Mouse (Mus musculus) naive thymus-derived CD4-positive, alpha-beta T cell, adult 2 months (primary cell): ENCODE data around the gene Msantd2.

Source experiments
- DNase-seq: peaks from one replicate; pipeline ENCODE4 v3.0.0-alpha.2; 2011; ENCODE audit warnings: low read depth

The Msantd2 gene

DNA sequence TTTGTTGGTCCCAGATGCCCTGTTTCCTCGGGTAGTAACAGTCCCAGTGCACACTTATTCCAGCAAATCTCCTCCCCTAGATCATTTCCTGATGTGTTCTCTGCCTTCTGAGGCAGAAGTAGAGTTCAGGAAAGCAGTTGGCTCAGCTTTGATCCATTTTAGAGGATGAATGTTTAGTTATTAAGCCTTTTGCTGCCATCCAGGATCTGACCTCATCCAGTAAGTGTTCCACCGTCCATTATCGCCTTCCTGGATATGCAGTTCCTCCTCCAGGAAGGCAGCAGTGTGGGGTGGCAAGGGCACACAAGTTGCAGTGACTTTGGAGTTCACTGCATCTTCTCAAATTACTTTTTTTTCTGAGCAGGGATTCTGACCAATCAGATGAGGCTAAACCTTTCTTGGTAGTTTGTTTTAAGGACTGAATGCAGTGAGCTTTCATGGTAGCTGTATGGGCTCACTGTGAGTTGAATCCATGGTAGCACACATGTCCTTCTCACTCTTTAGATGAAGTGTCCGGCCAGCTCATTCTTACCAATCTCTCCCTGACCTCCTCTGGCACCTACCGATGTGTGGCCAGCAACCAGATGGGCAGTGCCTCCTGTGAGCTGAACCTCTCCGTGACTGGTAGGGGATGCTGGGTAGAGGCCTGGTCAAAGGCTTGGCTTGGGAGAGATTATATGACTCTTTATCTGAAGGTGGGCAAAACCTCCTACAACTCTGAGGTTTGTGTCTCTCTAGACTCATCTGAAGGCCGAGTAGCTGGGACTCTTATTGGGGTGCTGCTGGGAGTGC lies 52.9 kb downstream of the Msantd2 start:
- DNase-seq, result no peak

DNA sequence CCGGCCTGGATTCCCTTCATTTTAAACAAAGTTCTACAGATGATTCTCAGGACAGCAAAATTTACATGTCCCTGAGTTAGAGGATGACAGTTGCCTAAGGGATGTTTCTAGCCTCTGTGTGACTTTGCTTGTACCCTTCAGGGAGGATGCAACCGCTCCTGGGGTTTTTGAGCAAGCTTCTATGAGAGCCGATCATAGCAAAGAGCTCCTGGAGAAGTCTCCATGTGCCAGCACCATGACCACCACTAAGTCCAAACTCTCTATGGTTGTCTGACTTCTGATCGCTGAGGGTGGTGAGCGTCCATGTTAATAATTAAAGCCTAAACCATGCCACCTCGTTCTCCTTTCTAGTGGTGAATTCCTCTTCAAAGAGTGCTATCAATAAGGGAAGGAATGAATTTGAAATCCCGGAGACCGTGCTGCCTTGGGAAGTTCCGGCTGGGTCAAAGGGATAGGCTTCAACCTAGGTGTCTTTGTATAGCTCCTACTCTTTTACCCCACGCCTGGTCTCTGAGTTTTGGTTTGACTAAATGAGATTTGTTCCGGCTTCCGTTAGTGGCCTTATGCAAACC lies 54.8 kb downstream of the Msantd2 start:
- DNase-seq, result no peak

DNA sequence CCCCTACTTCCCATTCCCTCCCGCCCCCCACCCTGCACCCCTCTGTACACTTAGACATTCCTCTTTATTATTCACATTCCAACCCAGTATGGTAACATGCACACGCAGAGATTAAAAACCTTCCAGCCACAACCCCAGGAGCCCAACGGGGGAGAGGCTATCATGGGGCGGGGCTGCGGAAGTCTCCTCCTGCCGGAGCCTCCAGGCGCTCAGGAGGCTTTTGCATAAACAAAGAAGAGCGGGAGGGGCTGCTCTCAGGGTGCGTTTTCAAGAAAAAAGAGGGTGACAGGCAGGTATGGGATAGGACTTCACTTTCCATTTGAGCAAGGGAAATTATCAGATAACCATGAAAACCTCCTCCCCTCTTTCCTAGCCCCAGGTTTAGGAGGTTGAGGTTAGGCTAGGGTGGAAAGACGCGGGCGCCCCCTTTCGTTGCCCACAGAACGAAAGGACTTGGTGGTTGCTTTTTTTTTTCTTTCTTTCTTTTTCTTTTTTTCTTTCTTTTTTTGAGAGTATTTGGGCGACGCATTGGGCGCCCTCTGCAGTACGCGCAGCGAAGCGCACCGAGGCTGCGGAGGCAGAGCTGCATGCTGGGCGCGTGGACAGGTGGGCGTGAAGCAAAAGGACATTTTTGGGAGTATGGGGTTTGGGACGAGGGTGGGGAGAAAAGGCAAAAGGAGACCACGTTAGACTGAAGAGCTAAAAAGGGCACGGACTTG lies 55.5 kb downstream of the Msantd2 start:
- DNase-seq, result peak; percentile 74

- DNase-seq, result no peak
Observed at GRCm38 (mm10) chr9:37545166-37545610, 56.1 kb downstream of the Msantd2 start.

DNA sequence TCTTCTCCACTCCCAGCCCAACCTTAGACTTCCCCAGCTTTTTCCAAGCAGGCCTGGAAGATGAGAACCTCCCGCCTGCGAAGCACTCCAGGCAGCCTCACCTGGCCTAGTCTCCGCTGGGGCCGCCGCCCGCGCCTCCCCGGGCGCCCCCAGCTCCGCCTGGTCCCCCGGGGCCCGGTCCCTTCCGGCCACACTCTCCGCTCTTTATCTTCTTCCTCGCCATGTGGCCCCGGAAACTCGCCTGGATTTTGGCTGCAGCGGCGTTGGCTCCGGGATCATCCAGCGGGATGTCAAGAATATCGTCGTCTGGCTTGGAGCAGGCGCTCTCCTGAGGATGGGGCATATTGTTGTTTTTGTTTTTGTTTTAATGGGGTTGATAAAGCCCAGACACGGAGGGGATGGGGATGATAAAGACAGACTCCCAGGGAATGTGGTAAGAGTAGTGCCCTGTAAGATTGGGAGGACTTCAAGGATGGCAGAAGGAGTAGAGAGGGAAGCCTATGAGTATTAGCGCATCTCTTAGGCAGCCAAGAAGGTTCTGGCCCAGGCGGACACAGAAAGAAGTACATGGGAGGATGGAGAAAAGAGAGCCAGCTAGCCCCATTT lies 56.8 kb downstream of the Msantd2 start:
- no peak for DNase-seq

DNA sequence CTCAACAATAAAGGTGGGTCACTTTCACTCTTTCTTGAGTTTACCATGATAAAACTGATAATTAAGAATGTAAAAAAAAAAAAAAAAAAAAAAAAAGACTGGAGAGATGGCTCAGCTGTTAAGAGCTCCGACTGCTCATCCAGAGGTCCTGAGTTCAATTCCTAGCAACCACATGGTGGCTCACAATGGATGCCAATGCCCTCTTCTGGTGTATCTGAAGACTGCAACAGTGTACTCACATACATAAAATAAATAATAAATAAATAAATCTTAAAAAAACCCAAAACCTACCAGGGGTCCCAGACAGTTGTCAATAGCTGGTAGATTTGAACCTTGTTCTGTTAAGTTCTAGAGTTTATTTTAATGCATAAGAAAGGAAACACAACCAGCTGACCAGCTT lies 57.8 kb downstream of the Msantd2 start:
- DNase-seq, result no peak

- DNase-seq, result no peak
Observed at GRCm38 (mm10) chr9:37550435-37550834, 61.3 kb downstream of the Msantd2 start.

GRCm38 (mm10) chr9:37551751-37552531 lies 62.8 kb downstream of the Msantd2 start:
- no peak for DNase-seq

- DNase-seq, result peak; percentile 49
Observed at GRCm38 (mm10) chr9:37552536-37553293, 63.6 kb downstream of the Msantd2 start, which contains the start of gene Nrgn. TSS of gene Nrgn (minus strand) at chr9:37552904.

DNA sequence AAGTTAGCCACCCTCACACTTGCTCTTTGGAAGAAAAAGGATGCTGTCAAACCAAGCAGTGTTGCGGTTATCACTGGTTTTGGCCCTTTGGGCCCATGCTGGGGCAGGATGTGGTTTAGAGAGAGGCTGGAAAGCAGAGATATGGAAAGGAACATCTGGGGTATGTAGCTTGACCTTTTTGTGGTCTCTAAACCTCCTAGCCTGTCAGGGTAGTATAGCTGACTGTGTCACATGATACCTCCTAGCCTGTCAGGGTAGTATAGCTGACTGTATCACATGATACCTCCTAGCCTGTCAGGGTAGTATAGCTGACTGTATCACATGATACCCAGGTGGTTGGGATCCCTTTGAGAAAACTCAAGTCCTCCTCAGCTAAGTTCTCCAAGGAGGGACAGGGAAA lies 65.2 kb downstream of the Msantd2 start:
- DNase-seq, result peak; percentile 20

DNA sequence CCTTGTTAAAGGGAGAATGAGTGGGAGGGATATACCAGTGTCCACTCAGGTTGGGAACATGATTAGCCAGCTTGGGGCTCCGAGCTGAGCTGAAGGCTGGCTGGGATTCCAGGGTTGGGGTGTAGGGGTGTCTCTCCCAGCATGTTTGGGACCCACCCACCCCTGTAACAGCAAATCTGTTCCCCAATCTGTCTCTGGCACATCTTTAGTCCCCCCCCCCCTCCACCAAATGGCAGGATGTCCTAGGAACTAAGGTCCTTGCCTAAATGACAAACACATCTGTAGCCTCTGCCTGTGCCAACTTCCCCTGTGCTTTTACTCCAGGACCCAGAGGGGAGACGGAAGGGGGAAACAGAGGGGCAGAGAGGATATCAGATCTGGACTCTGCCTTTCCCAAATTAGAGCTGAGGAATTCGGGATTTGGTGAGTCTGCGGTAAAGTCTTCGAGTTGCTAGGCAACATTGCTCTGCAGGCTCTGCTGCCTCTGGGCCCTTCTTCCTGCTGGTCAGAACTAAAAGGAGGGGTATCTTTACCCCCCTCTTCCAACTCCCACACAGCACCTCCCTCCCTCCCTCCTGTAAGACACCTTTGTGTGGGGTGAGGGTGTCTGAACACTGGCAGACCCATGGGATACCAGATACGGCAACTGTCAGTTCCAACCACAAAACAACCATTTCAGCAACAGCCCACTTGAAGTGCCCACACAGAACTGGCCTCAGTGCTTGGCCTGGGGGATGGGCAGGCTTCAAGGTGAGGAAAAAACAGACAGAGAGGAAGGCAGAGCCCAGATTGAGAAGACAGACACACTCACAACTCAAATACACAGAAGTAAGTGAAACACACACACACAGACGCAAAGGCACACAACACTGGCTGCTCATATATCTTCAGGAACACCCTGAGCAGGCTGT lies 66.0 kb downstream of the Msantd2 start, which contains the start of gene Siae:
Gene Siae (plus strand): TSS at position 861 of the 911 bp plus-strand sequence.
- DNase-seq, result no peak

- DNase-seq, result no peak
Observed at GRCm38 (mm10) chr9:37556366-37556765, 67.2 kb downstream of the Msantd2 start.

GRCm38 (mm10) chr9:37560617-37561016 lies 71.5 kb downstream of the Msantd2 start:
- no peak for DNase-seq

- no peak for DNase-seq
Observed at GRCm38 (mm10) chr9:37563805-37564204, 74.7 kb downstream of the Msantd2 start.

DNA sequence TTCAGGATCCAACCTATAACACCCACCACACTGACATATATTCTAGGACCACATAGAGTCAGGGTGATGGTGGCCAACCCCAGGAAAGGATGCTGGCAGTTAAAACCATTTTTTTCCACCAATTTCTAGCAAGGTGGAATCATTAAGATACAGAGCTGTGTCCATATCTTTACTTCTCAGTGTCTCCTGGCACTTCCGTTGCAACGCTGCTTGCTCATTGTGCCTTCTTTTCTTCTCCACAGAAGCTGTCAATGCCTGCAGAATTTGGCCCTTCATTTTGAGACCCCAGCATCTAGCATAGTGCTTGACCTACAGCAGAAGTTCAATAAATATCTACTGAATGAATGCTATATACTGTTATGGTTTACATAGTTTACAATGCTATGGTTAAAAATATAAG lies 77.9 kb downstream of the Msantd2 start:
- DNase-seq, result no peak

DNA sequence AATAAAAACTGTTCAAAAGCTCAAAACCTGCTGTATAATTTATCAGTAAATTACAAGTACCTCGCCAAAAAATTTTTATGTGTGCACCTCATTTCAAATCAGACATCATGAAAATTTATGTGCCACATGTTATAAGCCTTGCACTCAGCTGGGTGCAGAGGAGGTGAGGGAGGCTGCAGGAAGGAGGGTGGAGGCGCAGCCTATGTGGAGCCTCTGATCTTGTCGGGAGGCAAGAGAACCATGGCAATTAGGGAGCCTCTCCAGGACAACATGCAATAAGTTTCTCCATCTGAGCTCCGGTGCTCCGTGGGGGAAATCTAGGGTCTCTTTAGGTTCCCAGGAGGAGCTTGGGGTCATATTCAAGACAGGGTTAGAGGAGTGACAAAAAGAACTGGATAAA lies 78.3 kb downstream of the Msantd2 start:
- DNase-seq, result no peak

DNA sequence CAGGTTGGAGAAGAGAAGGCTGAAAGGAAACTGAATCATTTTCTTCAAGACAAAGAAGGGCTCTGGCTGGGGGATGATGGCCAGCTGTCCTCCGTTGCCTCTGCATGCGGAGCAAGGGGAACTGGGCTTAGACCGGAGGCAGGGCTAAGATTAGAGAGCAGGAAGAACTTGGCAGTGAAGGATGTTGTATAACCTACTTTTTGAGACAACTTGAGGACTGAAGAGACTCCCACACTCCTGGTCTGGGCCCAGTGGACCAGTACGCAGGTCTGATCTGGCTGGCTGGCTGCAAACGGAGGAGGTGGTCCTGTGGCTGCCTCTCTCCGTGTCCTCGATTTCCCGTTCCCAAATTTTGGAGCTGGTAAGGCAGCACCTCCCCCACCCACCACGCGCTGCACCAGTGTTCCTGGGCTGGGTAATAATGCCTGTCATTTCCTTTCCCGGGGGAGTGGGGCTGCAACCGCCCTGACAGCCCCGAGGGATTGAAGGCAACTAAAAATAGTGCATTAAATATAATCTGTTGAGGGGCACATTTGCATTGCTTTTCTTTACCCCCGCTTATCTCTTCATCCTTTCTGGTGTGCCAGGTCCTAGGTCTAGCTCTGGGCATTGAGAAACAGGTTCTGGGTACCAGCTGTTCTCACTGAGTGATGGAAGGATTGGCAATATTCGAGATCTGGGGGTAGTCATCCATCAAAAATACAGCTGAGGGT lies 78.9 kb downstream of the Msantd2 start:
- DNase-seq, result no peak

DNA sequence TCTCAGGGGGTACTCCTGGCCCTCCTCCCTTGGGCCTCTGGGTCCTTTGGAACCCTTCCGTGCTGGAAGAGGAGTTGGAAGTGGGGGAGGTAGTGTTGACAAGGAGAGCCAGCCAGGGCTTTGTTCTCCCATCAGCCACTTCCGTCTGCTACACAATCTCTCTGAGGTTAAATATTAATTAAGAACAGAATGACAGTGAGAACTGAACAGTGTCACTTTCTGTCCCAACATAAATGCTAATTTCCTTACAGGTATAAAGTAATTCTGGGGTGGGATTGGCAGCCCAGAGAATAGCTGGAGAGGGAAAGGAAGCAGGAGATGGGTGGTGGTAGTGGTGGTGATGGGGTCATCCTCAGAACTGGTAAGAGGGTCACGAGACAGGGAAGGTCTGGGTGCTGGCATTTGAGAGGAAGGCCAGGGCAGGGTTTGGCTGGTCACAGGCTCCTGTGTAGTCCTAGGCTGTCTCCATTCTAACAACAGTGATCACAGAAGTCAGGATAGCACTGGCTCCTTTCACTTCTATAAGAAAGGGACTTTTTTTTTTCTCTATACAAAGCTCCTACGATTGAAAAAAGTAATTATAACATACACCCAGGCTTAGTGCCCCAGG lies 79.6 kb downstream of the Msantd2 start:
- DNase-seq, result no peak
